Mouse (Mus musculus) hindbrain, embryonic 13.5 days (tissue): ENCODE measurements around the gene Olfr382. TPM values are rescaled to one million over a fixed set of nuclear protein-coding genes. Genes with fewer than 3 reads are reported as not detected.
"Not testable (repeated sequence)": the region's sequence is repeated elsewhere in the genome, so short reads cannot be mapped to it uniquely, and the experiment has no call there.

Experiments
- ATAC-seq: fragments of 200-750 bp; cut with Nextera tagmentation; 2 replicates; pipeline ENCODE4 v1.8.0; 2017; ENCODE audit warnings: moderate TSS enrichment; ENCODE audit not compliant: low FRiP score
- H3K27ac ChIP-seq: fragments of 300-500 bp; sonication (generic); 2 replicates; pipeline ENCODE4 v1.5.1; 2015; ENCODE audit warnings: inconsistent platforms, mild to moderate bottlenecking, moderate library complexity
- H3K27me3 ChIP-seq: fragments of 300-500 bp; sonication (generic); 2 replicates; pipeline ENCODE4 v1.6.1; 2015; ENCODE audit warnings: mild to moderate bottlenecking, inconsistent platforms
- H3K36me3 ChIP-seq: fragments of 300-500 bp; sonication (generic); 2 replicates; pipeline ENCODE4 v1.6.1; 2015; ENCODE audit warnings: mild to moderate bottlenecking, inconsistent platforms
- H3K4me1 ChIP-seq: fragments of 300-500 bp; sonication (generic); replicated peaks from 2 replicates; pipeline ENCODE4 v1.6.1; 2015; ENCODE audit warnings: inconsistent platforms
- H3K4me2 ChIP-seq: fragments of 300-500 bp; sonication (generic); 2 replicates; pipeline ENCODE4 v1.6.1; 2015; ENCODE audit warnings: inconsistent platforms, mild to moderate bottlenecking, moderate library complexity
- H3K4me3 ChIP-seq: fragments of 300-500 bp; sonication (generic); 2 replicates; pipeline ENCODE4 v1.5.1; 2015; ENCODE audit warnings: mild to moderate bottlenecking, inconsistent platforms
- H3K9ac ChIP-seq: fragments of 300-500 bp; sonication (generic); 2 replicates; pipeline ENCODE4 v1.6.1; 2015; ENCODE audit warnings: mild to moderate bottlenecking, inconsistent platforms
- H3K9me3 ChIP-seq: fragments of 300-500 bp; sonication (generic); 2 replicates; pipeline ENCODE4 v1.6.1; 2016; ENCODE audit warnings: inconsistent platforms
- WGBS: fragments of 180-500 bp; shearing (Covaris S2); methylation state at CpG from one replicate; pipeline ENCODE4 v1.1.7; 2015; 5-methylcytosine and 5-hydroxymethylcytosine counted together
- polyA plus RNA-seq: library from polyadenylated mRNA; unstranded; fragments of >200 nt; fragmentation: Nextera tagmentation; extraction: Ambion mirVana; gene quantifications from 2 replicates; pipeline ENCODE4 v1.2.1, GENCODE M21; 2015

Gene Olfr382
- not detected in 2 replicates for polyA plus RNA-seq

DNA sequence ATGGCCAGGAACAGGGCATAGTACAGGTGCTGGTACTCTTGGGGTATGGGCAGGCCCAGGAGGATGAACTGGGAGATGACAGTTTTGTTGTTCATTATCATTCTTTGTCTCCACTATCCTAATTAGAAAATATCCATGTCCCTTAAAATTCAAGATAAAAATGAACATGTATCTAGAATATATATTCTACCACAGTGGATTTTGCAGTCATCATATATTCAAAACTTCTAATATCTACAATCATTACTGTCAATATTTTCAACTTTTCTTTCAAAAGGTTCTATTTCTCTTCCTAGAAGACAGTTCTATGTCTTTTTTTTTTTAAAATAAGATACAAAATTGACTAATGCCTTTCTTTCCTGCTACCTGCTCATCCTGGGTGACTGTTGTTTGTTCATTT is at the start of gene Olfr382:
Gene Olfr382 (minus strand): TSS at position 101 of the 400 bp plus-strand sequence.
- Histone ChIP-seq H3K27ac (no peak within 1 kb of the TSS), H3K9ac (no peak within 1 kb of the TSS), H3K27me3 (no peaks in the 10 kb centered on the region), H3K4me3 (no peak within 1 kb of the TSS), H3K4me1 (no peaks in the 10 kb centered on the region), H3K36me3 (no peaks in the 10 kb centered on the region), H3K4me2 (no peak within 1 kb of the TSS), H3K9me3 (peaks cover 18% of the 10 kb centered on the region; the same call in 1 of the 2 replicates)
- ATAC-seq: no peak

DNA sequence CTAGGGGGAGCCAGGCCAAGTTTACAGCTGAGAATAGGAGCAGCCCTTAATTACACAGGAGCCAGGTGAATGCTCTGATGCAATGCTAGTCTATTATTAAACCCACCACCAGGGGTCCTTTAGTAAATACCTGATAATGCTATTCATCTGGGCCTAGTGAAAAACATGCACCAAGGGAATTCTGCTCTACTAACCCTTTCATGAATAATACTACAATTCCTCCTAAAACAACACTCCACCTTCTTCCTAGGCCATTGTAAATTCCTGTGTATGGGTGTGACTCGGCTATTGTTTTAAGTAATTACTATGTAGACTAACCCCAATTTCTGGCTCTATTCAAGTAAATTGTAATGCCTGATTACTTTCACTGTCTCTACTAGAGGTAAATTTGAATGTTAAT is 12.0 kb upstream of the Olfr382 start:
- not testable (repeated sequence) for H3K27me3 ChIP-seq, H3K27ac ChIP-seq, H3K36me3 ChIP-seq, ATAC-seq, H3K9ac ChIP-seq, H3K4me1 ChIP-seq, H3K9me3 ChIP-seq, H3K4me2 ChIP-seq, H3K4me3 ChIP-seq
- 97% methylated on average over 1 of the region's 1 CpGs for WGBS

DNA sequence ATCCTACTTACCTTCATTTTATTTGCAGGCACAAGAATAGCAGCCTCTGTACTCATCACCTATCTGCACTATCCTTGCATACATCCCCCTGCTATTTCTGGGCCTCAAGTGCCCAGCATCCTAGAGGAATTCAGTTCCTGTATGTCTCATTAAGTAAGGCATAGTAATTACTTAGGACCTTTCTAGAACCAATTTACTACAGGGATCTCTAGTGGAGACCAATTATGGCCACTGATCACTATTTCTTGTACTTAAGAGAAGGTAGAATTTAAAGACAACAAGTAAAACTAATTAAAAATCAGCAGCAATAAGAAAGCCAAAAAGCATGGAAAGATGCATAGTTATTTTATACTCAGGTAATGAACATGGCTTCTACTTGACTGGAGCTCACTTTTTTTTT is 25.5 kb downstream of the Olfr382 start, which contains the start of gene Olfr381:
Gene Olfr381 (minus strand): TSS at position 101 of the 400 bp plus-strand sequence.
- Histone ChIP-seq H3K27me3 (no peaks in the 10 kb centered on the region), H3K4me1 (no peaks in the 10 kb centered on the region), H3K27ac (no peak within 1 kb of the TSS), H3K4me2 (no peak within 1 kb of the TSS), H3K4me3 (no peak within 1 kb of the TSS), H3K36me3 (no peaks in the 10 kb centered on the region), H3K9ac (no peak within 1 kb of the TSS), H3K9me3 (no peaks in the 10 kb centered on the region)
- no peak for ATAC-seq

Other genes with a start within 250 kb of the Olfr382 start
- 0.06 and 0.18 TPM in 2 replicates for gene Trpv3, start 249.8 kb downstream of the Olfr382 start, polyA plus RNA-seq
- gene Aspa, start 187.6 kb downstream of the Olfr382 start, polyA plus RNA-seq: 0.84 and 2.4 TPM in 2 replicates
- gene Gm49340, start 187.5 kb downstream of the Olfr382 start, polyA plus RNA-seq: not detected in 2 replicates
- not detected in 2 replicates for gene Spata22, start 187.5 kb downstream of the Olfr382 start, polyA plus RNA-seq
- not detected in 2 replicates for gene Olfr20, start 166.4 kb downstream of the Olfr382 start, polyA plus RNA-seq
- gene Olfr376, start 146.0 kb downstream of the Olfr382 start, polyA plus RNA-seq: not detected in 2 replicates
- not detected in 2 replicates for gene Olfr1, start 117.6 kb downstream of the Olfr382 start, polyA plus RNA-seq
- not detected in 2 replicates for gene Olfr378, start 88.7 kb downstream of the Olfr382 start, polyA plus RNA-seq
- gene Olfr380, start 59.7 kb downstream of the Olfr382 start, polyA plus RNA-seq: not detected in 2 replicates
- gene Olfr381, start 25.6 kb downstream of the Olfr382 start, polyA plus RNA-seq: not detected in 2 replicates
- not detected in 2 replicates for gene Olfr385, start 75.8 kb upstream of the Olfr382 start, polyA plus RNA-seq
- gene Olfr384, start 81.4 kb upstream of the Olfr382 start, polyA plus RNA-seq: not detected in 2 replicates
- not detected in 2 replicates for gene Zfp735, start 171.6 kb upstream of the Olfr382 start, polyA plus RNA-seq